9 mouse cellular contexts compared by ENCODE assay signal in the genomic region with DNA sequence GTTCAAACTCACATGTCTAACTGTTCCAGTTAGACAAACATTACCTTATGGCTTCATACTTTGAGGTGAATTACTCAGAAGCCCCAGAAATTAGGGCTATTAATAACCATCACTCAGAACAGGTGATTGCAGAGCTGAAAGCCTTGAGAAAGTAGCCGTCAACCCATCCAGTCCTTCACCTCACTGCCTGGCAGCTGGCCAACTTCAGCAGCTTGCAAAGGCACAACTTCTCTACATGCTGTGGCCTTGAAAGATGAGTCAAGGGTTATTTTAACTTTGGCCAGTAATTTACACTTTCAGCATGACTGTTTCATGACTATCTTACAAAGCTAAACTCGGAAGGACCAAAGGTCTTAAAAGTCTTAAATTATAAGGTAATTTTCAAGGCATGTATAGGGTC. TPM values are rescaled to one million over a fixed set of nuclear protein-coding genes. Genes with fewer than 3 reads are reported as not detected.
A peak's percentile ranks its signal among the peaks of the same experiment; 100 is the strongest.
DNase-seq lines count a peak whose midpoint lies in the region; ATAC-seq and TF ChIP-seq lines count a peak whose summit lies in the region.
"Not testable (repeated sequence)": the region's sequence is repeated elsewhere in the genome, so short reads cannot be mapped to it uniquely, and the experiment has no call there.
"Had no signal": no experiment of that assay in that cellular context is flagged by ENCODE, and none has a peak within 500 bp of the region (broad histone marks: within the 10 kb centered on the region; RNA-seq: fewer than 3 reads in every experiment).

No protein-coding gene starts in this region.

- not testable (repeated sequence) for H3K9ac ChIP-seq in embryonic facial prominence, embryonic 14.5 days (ENCODE audit: low read depth, low read length); heart, embryonic 16.5 days (ENCODE audit: low read length)

- H3K4me3 ChIP-seq in embryonic facial prominence, embryonic 14.5 days (ENCODE audit: low read depth, low read length); heart, embryonic 16.5 days (ENCODE audit: low read length); kidney, adult 2 months (ENCODE audit: insufficient read depth, low read depth, low read length): not testable (repeated sequence)

- WGBS in embryonic facial prominence, embryonic 14.5 days = 54% methylated on average over 2 of the region's 2 CpGs
- 28% methylated on average over 2 of the region's 2 CpGs for WGBS in heart, embryonic 16.5 days
- 17% methylated on average over 2 of the region's 2 CpGs for WGBS in kidney, adult 2 months

- H3K36me3 ChIP-seq in embryonic facial prominence, embryonic 14.5 days (ENCODE audit: control insufficient read depth, insufficient read depth, low read length); heart, embryonic 16.5 days (ENCODE audit: control insufficient read depth, insufficient read depth); kidney, adult 2 months (ENCODE audit: control insufficient read depth, insufficient read depth, low read length): not testable (repeated sequence)

- not testable (repeated sequence) for TF ChIP-seq CTCF in kidney, adult 2 months (conservative IDR thresholded peaks at IDR 0.05; ENCODE audit: insufficient read depth, insufficient read length, low read depth, low read length)

- H3K4me1 ChIP-seq in embryonic facial prominence, embryonic 14.5 days (ENCODE audit: control insufficient read depth, insufficient read depth, low read length); heart, embryonic 16.5 days (ENCODE audit: control insufficient read depth, insufficient read depth, low read length); kidney, adult 2 months (ENCODE audit: control insufficient read depth, insufficient read depth, low read length): not testable (repeated sequence)

- not testable (repeated sequence) for ATAC-seq in embryonic facial prominence, embryonic 14.5 days (ENCODE audit: low read depth)
- peak; percentile 49; the same call in 1 of the 2 replicates for ATAC-seq in heart, embryonic 16.5 days (replicated peaks; ENCODE audit: extremely low read depth, insufficient read depth, low FRiP score)

- not testable (repeated sequence) for H3K9me3 ChIP-seq in embryonic facial prominence, embryonic 14.5 days (ENCODE audit: control insufficient read depth, low read length); heart, embryonic 16.5 days (replicated peaks; ENCODE audit: control insufficient read depth, low read length)

- not testable (repeated sequence) for H3K4me2 ChIP-seq in embryonic facial prominence, embryonic 14.5 days (ENCODE audit: low read depth, low read length); heart, embryonic 16.5 days (ENCODE audit: low read depth, low read length)

- not testable (repeated sequence) for H3K27me3 ChIP-seq in embryonic facial prominence, embryonic 14.5 days (replicated peaks; ENCODE audit: control insufficient read depth, insufficient read depth, low read length); heart, embryonic 16.5 days (ENCODE audit: control insufficient read depth, insufficient read depth, low read length); kidney, adult 2 months (replicated peaks; ENCODE audit: control insufficient read depth, insufficient read depth, low read length)

- DNase-seq in adrenal gland, adult 8-10 months = peak; percentile 44
- DNase-seq in cerebellum, adult 18-20 months = peak; percentile 68 to 74
- peak; percentile 9 for DNase-seq in embryonic facial prominence, embryonic 14.5 days (ENCODE audit: low spot score)
- peak; percentile 54 for DNase-seq in kidney, adult 2 months
- peak; percentile 19 for DNase-seq in liver
- peak; percentile 21 for DNase-seq in right cerebral cortex, postnatal 4 days

- TF ChIP-seq POLR2A in kidney, adult 2 months (IDR thresholded peaks at IDR 0.05; ENCODE audit: low read depth, low read length) = not testable (repeated sequence)

- H3K27ac ChIP-seq in embryonic facial prominence, embryonic 14.5 days (replicated peaks; ENCODE audit: low read depth, low read length); heart, embryonic 16.5 days (ENCODE audit: low read length); kidney, adult 2 months (ENCODE audit: insufficient read depth, low read depth, low read length): not testable (repeated sequence)

RNA-seq across cellular contexts. Expression of gene Dpt, which starts 59.3 kb away (rescaled TPM):
- 10 to 100 TPM; 15.6 to 82.1 (median 32.1) TPM for total RNA-seq in adrenal gland, adult 8-10 months (2022)
- 44.2 and 61.4 TPM in 2 replicates for polyA plus RNA-seq in embryonic facial prominence, embryonic 14.5 days (2014; fragmentation: Nextera tagmentation; extraction: Ambion mirVana)
- polyA plus RNA-seq in heart, embryonic 16.5 days (2015; fragmentation: Nextera tagmentation; extraction: Ambion mirVana) = 86.5 and 96.2 TPM in 2 replicates
- polyA plus RNA-seq in kidney, adult 2 months (2012; rRNA removed) = 9.5 and 9.8 TPM in 2 replicates
- polyA plus RNA-seq: forebrain, embryonic 14.5 days; midbrain, embryonic 12.5 days had no signal

Comparison
In these comparisons a context has a peak if more than half of its experiments do, and no peak if none do; other contexts are left out.
1. DNase-seq: peak in every context shown above with its lines; median percentile 71 in cerebellum, adult 18-20 months; 54 in kidney, adult 2 months; 44 in adrenal gland, adult 8-10 months; 21 in right cerebral cortex, postnatal 4 days; 19 in liver; 9 in embryonic facial prominence, embryonic 14.5 days.